Mouse (Mus musculus) fat pad, adult 2 months (tissue): ENCODE measurements around the gene Il27.

Source experiments
- DNase-seq: peaks from one replicate; pipeline ENCODE4 v3.0.0-alpha.2; 2011; ENCODE audit warnings: low read depth, low spot score; ENCODE audit errors: extremely low read depth

Gene Il27

DNA sequence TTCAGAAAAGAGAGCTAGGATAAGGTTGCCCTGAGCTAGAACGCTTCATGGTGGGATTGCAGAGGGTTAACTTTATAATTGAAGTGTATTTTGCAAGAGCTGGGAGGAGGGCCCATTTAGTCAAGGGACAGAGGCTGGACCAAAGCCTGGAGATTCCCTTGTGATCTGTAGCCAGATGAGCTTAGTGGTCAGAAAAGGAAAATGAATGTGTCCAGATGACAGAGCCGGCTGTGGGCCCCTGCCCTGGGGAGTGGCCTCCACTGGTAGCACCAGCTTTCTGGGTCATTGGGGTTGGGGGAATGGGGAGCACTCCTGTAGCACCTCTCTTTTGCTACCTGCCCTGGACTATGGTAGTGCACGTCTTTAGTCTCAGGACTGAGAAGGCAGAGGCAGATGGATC lies 12.3 kb upstream of the Il27 start:
- no peak for DNase-seq

- DNase-seq: no peak
These were observed 11.9 kb upstream of the Il27 start for GRCm38 (mm10) chr7:126606611-126607010.

- no peak for DNase-seq
These were observed 7.9 kb upstream of the Il27 start for GRCm38 (mm10) chr7:126602650-126603049.

DNA sequence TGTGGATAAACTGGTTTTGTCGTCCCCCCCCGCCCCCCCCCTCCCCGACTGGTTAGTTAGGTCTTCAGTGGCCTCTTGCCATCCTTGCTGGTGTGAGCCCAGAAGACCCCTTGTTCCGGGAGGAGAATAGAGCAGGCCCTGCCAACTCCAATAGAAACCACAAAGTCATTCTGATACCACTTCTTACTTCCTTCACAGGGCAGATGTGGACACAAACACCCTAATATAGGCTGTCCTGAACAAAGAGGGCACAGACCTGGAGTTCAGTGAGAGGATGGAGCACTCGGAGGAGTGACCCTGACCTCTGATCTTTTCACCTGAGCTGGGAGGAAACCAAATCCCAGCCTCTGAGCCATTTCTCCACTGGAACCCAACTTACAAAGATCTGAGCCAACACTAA lies 7.2 kb upstream of the Il27 start:
- no peak for DNase-seq

- no peak for DNase-seq
These were observed 4.2 kb upstream of the Il27 start for GRCm38 (mm10) chr7:126598919-126599318.

- no peak for DNase-seq
These were observed 1.7 kb upstream of the Il27 start for GRCm38 (mm10) chr7:126596414-126596813.

- DNase-seq: no peak
These were observed 1.1 kb upstream of the Il27 start for GRCm38 (mm10) chr7:126595890-126596289.

DNA sequence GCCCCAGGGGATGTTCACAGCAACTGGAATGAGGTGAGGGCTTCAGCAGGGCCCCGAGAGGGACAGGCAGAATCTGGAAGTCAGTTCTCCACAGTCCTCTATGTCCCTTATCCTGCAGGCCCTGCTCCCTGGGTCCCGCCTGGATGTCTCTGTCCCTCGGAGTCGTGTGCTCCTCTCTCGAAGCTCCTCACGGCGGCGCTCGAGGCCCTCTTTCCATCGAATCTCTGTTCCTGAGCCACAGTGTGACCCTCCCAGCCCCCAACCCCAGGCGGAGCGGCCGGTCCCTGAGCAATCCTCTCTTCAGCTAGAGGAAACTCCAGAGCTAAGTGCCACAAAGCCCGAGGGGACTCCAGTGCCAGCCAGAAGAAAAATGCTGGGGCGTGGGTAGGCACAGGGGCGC lies 7.0 kb downstream of the Il27 start:
- DNase-seq: no peak

- no peak for DNase-seq
These were observed 7.9 kb downstream of the Il27 start for GRCm38 (mm10) chr7:126586839-126587238.

- no peak for DNase-seq
These were observed 9.0 kb downstream of the Il27 start, which contains the start of gene Cln3 for GRCm38 (mm10) chr7:126585717-126586116. Gene Cln3, minus strand, starts transcription at chr7:126585817.

GRCm38 (mm10) chr7:126584506-126584977 lies 10.2 kb downstream of the Il27 start, which contains the start of gene Apobr:
Gene Apobr, plus strand, starts transcription at chr7:126584942.
- no peak for DNase-seq

DNA sequence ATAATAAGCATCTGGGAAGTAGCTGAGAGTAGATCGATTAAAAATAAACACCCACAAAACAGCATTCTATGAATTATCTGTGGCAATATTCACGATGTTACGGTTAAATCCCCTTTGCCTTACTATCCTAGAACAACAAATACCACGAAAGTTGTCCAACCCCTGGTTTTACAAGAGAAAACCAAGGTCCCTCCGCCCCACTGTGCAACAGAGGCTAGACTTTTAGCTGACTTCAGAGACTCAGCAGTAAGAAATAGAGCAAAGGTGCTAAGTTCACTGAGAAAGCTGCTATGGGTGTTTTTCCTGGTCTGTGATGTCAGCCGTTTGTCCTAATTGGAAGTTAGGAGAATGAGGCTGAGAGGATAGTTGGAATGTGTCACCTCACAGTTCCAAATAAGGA lies 11.0 kb downstream of the Il27 start:
- DNase-seq: no peak

GRCm38 (mm10) chr7:126583251-126583709 lies 11.5 kb downstream of the Il27 start:
- no peak for DNase-seq

DNA sequence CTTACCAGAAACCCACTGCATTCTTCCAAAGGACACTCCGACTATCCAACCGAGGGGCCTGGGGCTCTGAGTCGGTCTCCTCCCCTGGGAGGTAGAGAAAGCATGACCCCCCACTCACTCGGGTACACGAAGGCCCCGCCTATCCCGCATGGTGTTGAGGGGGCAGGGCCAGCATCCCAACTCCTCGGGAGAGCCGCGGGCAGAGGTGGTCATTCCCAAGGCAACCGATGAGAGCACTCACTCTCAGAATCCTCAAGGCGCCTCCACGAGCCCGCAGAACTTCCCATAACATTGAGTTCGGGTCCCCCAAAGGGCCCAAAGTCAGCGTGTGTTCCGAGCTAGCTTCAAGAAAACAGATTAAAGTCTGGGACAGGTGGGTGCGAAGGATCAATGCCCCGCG lies 12.0 kb downstream of the Il27 start:
- DNase-seq: no peak

GRCm38 (mm10) chr7:126581661-126582060 lies 13.1 kb downstream of the Il27 start:
- DNase-seq: no peak

GRCm38 (mm10) chr7:126579172-126579571 lies 15.6 kb downstream of the Il27 start:
- DNase-seq: no peak

- no peak for DNase-seq
These were observed 17.8 kb downstream of the Il27 start for GRCm38 (mm10) chr7:126576946-126577345.

GRCm38 (mm10) chr7:126566094-126566765 lies 28.5 kb downstream of the Il27 start, which contains the start of gene Eif3c:
Gene Eif3c, minus strand, starts transcription at chr7:126566411.
- DNase-seq: peak; percentile 83

DNA sequence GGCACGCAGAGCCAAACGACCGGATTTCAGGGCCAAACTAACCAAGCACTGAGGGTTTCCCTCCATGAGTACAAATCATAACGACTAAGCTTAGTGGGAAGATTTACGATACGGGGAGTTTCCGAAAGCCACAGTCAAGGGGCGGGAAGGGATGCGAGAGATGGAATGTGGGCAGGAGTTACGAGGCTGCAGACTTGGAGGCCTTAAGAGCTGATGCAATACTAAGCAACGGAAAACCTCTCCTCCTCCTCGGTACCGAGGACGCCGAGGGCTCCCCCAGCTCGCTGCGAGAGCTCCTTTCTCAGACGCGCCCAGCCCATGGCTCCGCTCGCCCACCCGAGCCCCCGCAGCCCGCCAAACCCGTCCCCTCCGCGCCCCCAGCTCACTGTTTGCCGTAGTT lies 29.0 kb downstream of the Il27 start:
- peak; percentile 73 for DNase-seq

- DNase-seq: no peak
These were observed 38.1 kb downstream of the Il27 start for GRCm38 (mm10) chr7:126556635-126557034.

GRCm38 (mm10) chr7:126554796-126555195 lies 39.9 kb downstream of the Il27 start:
- DNase-seq: no peak

DNA sequence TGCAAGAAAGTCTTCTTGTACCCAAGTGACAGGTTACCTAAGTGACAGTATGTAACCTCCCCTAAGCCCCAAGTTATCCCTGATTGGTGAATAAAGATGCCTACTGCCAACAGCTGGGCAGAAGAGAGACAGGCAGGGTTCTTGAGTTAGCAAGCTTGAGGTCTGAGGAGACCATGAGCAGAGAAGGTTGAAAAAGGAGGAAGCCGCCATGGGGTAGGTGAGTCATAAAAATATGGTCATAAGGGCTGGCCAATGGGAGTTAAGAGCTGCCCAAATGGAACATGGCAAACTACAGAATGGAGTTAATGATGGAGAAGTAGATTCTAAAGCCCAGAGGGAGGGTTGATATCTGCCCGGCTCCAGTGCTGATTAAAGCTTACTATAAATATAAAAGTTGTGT lies 49.1 kb downstream of the Il27 start:
- DNase-seq: no peak

DNA sequence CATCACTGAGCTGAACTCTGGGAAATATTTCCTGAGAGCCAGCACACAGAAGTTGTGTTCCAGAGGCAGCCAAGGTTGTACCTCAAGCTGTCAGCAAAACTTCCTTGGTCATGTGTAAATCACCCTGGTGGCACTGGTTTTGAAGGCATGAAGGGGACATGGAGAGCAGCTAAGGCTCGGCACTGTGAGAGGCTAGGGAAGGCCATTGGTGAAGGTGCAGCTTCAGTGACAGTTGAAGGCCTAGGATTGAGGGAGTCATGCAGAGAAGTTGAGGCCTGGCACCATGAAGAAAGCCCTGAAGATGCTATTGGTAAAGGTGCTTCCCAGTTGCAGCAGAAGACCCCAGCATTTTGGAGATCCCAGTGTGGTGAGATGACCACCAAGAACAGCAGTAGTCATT lies 53.1 kb downstream of the Il27 start:
- no peak for DNase-seq
